Mouse (Mus musculus) heart, postnatal 0 days (tissue): ENCODE data around the gene Arhgap27.

Experiments
- CTCF ChIP-seq: IDR thresholded peaks from 2 replicates; pipeline ENCODE4 v1.5.1; 2016; ENCODE audit warnings: antibody characterized with exemption, control low read depth, low read depth
- EP300 ChIP-seq: IDR thresholded peaks from 2 replicates; pipeline ENCODE4 v1.6.1; 2016; ENCODE audit warnings: antibody characterized with exemption, low read depth

GRCm38 (mm10) chr11:103402198-103402597 is 38.7 kb upstream of the Arhgap27 start:
- TF ChIP-seq CTCF (peak; percentile 74), EP300 (no peak)
